Mouse (Mus musculus): ENCODE measurements around the gene Ccdc184.

GRCm38 (mm10) chr15:98170365-98170764 is 3.4 kb downstream of the Ccdc184 start:
- TF ChIP-seq CTCF (IDR thresholded peaks at IDR 0.05; ENCODE audit: control insufficient read depth, insufficient read depth, low read length) (no peak), POLR2A (IDR thresholded peaks at IDR 0.05; ENCODE audit: borderline replicate concordance, control insufficient read depth, low read depth, low read length) (no peak)
